Mouse (Mus musculus) small intestine, adult 2 months (tissue): ENCODE data around the gene Tmcc1.

Source experiments
- CTCF ChIP-seq: fragments of 200-500 bp; IDR thresholded peaks from 2 replicates; pipeline ENCODE4 v1.5.1; 2012; ENCODE audit warnings: low read depth, mild to moderate bottlenecking, control low read depth, inconsistent platforms, low read length, moderate library complexity, mixed read lengths; ENCODE audit not compliant: insufficient replicate concordance, insufficient read length; ENCODE audit errors: extremely low read depth
- POLR2A ChIP-seq: fragments of 200-500 bp; IDR thresholded peaks from 2 replicates; pipeline ENCODE4 v1.6.1; 2012; ENCODE audit warnings: low read depth, mild to moderate bottlenecking, control low read depth, inconsistent platforms, low read length, moderate library complexity

DNA sequence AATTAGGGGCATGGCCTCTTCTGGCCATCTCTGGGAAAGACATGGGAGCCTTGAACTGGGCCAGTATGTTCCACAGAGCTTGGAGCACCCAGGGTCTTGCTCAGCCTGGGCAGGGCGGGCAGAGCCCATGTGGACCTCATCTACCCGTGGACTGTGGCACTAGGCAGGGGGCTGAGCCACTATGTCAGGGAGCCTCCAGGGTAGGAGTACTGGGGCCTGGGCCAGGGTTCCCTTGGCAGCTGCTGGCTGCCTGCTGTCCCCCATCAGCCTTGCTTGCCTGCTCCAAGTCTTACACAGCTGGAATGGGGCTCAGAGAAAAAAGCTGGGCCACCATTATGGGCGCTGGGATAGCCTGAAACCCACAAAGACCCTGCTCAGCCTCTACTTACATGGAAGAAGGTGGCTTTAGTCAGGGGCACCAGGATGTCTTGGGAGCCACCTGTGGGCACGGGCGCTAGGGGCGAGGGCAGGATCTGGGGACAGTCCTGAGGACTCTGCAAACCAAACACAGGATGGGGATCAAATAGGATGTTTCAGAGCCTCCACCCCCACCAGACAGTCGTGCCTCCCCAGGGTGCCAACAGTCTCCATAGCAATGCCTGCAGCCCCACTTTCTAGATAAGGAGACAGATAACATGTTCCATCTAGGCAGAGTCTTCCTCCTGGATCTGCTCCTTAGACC is 221.1 kb downstream of the Tmcc1 start:
- TF ChIP-seq POLR2A: no peak
- TF ChIP-seq CTCF: no peak
